Mouse (Mus musculus) heart, embryonic 10.5 days (tissue): ENCODE results near the gene Eef1e1. TPM values are rescaled to one million over a fixed set of nuclear protein-coding genes. Genes with fewer than 3 reads are reported as not detected.
"Not testable (repeated sequence)": the region's sequence is repeated elsewhere in the genome, so short reads cannot be mapped to it uniquely, and the experiment has no call there.

ENCODE experiments used
- DNase-seq: peaks from one replicate; pipeline ENCODE4 v3.0.0-alpha.2; 2017; ENCODE audit warnings: low spot score
- H3K27ac ChIP-seq: fragments of 300-500 bp; sonication (generic); 2 replicates; pipeline ENCODE4 v1.5.1; 2016; ENCODE audit warnings: mild to moderate bottlenecking
- H3K27me3 ChIP-seq: fragments of 300-500 bp; sonication (generic); 2 replicates; pipeline ENCODE4 v1.6.1; 2016; ENCODE audit warnings: mild to moderate bottlenecking; ENCODE audit not compliant: poor library complexity, insufficient read depth, severe bottlenecking
- H3K36me3 ChIP-seq: fragments of 300-500 bp; sonication (generic); 2 replicates; pipeline ENCODE4 v1.6.1; 2016; ENCODE audit warnings: mild to moderate bottlenecking, moderate library complexity
- H3K4me1 ChIP-seq: fragments of 300-500 bp; sonication (generic); 2 replicates; pipeline ENCODE4 v1.6.1; 2016; ENCODE audit warnings: mild to moderate bottlenecking
- H3K4me3 ChIP-seq: fragments of 300-500 bp; sonication (generic); 2 replicates; pipeline ENCODE4 v1.5.1; 2016; ENCODE audit warnings: mild to moderate bottlenecking, moderate library complexity
- H3K9me3 ChIP-seq: fragments of 300-500 bp; sonication (generic); 2 replicates; pipeline ENCODE4 v1.6.1; 2016; ENCODE audit warnings: mild to moderate bottlenecking, moderate library complexity
- WGBS: fragments of 180-500 bp; shearing (Covaris S2); methylation state at CpG from one replicate; pipeline ENCODE4 v1.1.7; 2016; 5-methylcytosine and 5-hydroxymethylcytosine counted together
- polyA plus RNA-seq: library from polyadenylated mRNA; unstranded; fragments of >200 nt; fragmentation: Nextera tagmentation; extraction: Ambion mirVana; gene quantifications from 2 replicates; pipeline ENCODE4 v1.2.1, GENCODE M21; 2016

The Eef1e1 gene
- polyA plus RNA-seq, 1 experiment from 2014 or later, result 64.5 TPM

- H3K4me1 ChIP-seq, result no peaks in the 10 kb centered on the region
- 92% methylated on average over 5 of the region's 5 CpGs for WGBS
- no peaks in the 10 kb centered on the region for H3K9me3 ChIP-seq
- H3K4me3 ChIP-seq, result no peak overlapping the region
- H3K27me3 ChIP-seq, result no peaks in the 10 kb centered on the region
- no peak overlapping the region for H3K27ac ChIP-seq
- no peak for DNase-seq
- H3K36me3 ChIP-seq, result peaks cover 35% of the 10 kb centered on the region
These were observed 17.4 kb downstream of the Eef1e1 start for GRCm38 (mm10) chr13:38641414-38641813.

- Histone ChIP-seq H3K4me3 (no peak overlapping the region), H3K27me3 (no peaks in the 10 kb centered on the region), H3K27ac (no peak overlapping the region), H3K4me1 (no peaks in the 10 kb centered on the region), H3K9me3 (no peaks in the 10 kb centered on the region), H3K36me3 (peaks cover 32% of the 10 kb centered on the region)
- no peak for DNase-seq
- WGBS, result 93% methylated on average over 5 of the region's 5 CpGs
These were observed 17.9 kb downstream of the Eef1e1 start for GRCm38 (mm10) chr13:38640961-38641360.

- peaks cover 11% of the 10 kb centered on the region for H3K36me3 ChIP-seq
- WGBS, result 81% methylated on average over 11 of the region's 11 CpGs
- H3K9me3 ChIP-seq, result no peaks in the 10 kb centered on the region
- no peak overlapping the region for H3K27ac ChIP-seq
- H3K4me1 ChIP-seq, result peaks cover 6% of the 10 kb centered on the region; the same call in 1 of the 2 replicates
- no peak for DNase-seq
- H3K27me3 ChIP-seq, result no peaks in the 10 kb centered on the region
- H3K4me3 ChIP-seq, result no peak overlapping the region
These were observed 20.2 kb downstream of the Eef1e1 start for GRCm38 (mm10) chr13:38638694-38639093.

GRCm38 (mm10) chr13:38634800-38635269 is 24.0 kb downstream of the Eef1e1 start, which contains the start of gene Bloc1s5:
Gene Bloc1s5 (minus strand): TSS chr13:38635109.
- WGBS, result under 1% methylated on average over 44 of the region's 44 CpGs
- no peaks in the 10 kb centered on the region for H3K27me3 ChIP-seq
- no peaks in the 10 kb centered on the region for H3K9me3 ChIP-seq
- H3K4me3 ChIP-seq, result peak within 1 kb of the TSS; percentile 78
- peak; percentile 97 for DNase-seq
- peak within 1 kb of the TSS; percentile 92 for H3K27ac ChIP-seq
- H3K36me3 ChIP-seq, result peaks cover 7% of the 10 kb centered on the region; the same call in 1 of the 2 replicates
- peaks cover 6% of the 10 kb centered on the region; the same call in 1 of the 2 replicates for H3K4me1 ChIP-seq

- Histone ChIP-seq H3K9me3 (no peaks in the 10 kb centered on the region), H3K27me3 (no peaks in the 10 kb centered on the region), H3K36me3 (peaks cover 7% of the 10 kb centered on the region; the same call in 1 of the 2 replicates), H3K4me1 (peaks cover 6% of the 10 kb centered on the region; the same call in 1 of the 2 replicates), H3K4me3 (peak overlapping the region; percentile 78), H3K27ac (peak overlapping the region; percentile 92)
- no peak for DNase-seq
- 1% methylated on average over 19 of the region's 19 CpGs for WGBS
These were observed 24.5 kb downstream of the Eef1e1 start for GRCm38 (mm10) chr13:38634256-38634799.

- Histone ChIP-seq H3K36me3 (peaks cover 10% of the 10 kb centered on the region; the same call in 1 of the 2 replicates), H3K9me3 (no peaks in the 10 kb centered on the region), H3K4me3 (peak overlapping the region; percentile 78; the same call in 1 of the 2 replicates), H3K27ac (no peak overlapping the region), H3K4me1 (peaks cover 6% of the 10 kb centered on the region; the same call in 1 of the 2 replicates), H3K27me3 (no peaks in the 10 kb centered on the region)
- WGBS, result 96% methylated on average over 6 of the region's 6 CpGs
- no peak for DNase-seq
These were observed 25.4 kb downstream of the Eef1e1 start for GRCm38 (mm10) chr13:38633287-38634000.

- no peaks in the 10 kb centered on the region for H3K27me3 ChIP-seq
- no peak overlapping the region for H3K27ac ChIP-seq
- WGBS, result 67% methylated on average over 6 of the region's 6 CpGs
- H3K9me3 ChIP-seq, result no peaks in the 10 kb centered on the region
- H3K4me3 ChIP-seq, result no peak overlapping the region
- peaks cover 10% of the 10 kb centered on the region; the same call in 1 of the 2 replicates for H3K36me3 ChIP-seq
- DNase-seq, result no peak
- H3K4me1 ChIP-seq, result peaks cover 6% of the 10 kb centered on the region; the same call in 1 of the 2 replicates
These were observed 26.3 kb downstream of the Eef1e1 start for GRCm38 (mm10) chr13:38632556-38632955.

- Histone ChIP-seq H3K27ac (no peak overlapping the region), H3K4me3 (no peak overlapping the region), H3K4me1 (peaks cover 5% of the 10 kb centered on the region; the same call in 1 of the 2 replicates), H3K27me3 (no peaks in the 10 kb centered on the region), H3K36me3 (peaks cover 29% of the 10 kb centered on the region; the same call in 1 of the 2 replicates), H3K9me3 (no peaks in the 10 kb centered on the region)
- no peak for DNase-seq
- 34% methylated on average over 6 of the region's 6 CpGs for WGBS
These were observed 32.7 kb downstream of the Eef1e1 start for GRCm38 (mm10) chr13:38626229-38626525.

- no peaks in the 10 kb centered on the region for H3K9me3 ChIP-seq
- H3K27ac ChIP-seq, result no peak overlapping the region
- H3K27me3 ChIP-seq, result no peaks in the 10 kb centered on the region
- H3K36me3 ChIP-seq, result peaks cover 30% of the 10 kb centered on the region; the same call in 1 of the 2 replicates
- WGBS, result 21% methylated on average over 5 of the region's 5 CpGs
- H3K4me3 ChIP-seq, result no peak overlapping the region
- DNase-seq, result no peak
- H3K4me1 ChIP-seq, result peaks cover 5% of the 10 kb centered on the region; the same call in 1 of the 2 replicates
These were observed 33.2 kb downstream of the Eef1e1 start for GRCm38 (mm10) chr13:38625492-38626228.

- no peak overlapping the region for H3K4me3 ChIP-seq
- H3K4me1 ChIP-seq, result peaks cover 5% of the 10 kb centered on the region; the same call in 1 of the 2 replicates
- no peaks in the 10 kb centered on the region for H3K27me3 ChIP-seq
- H3K36me3 ChIP-seq, result peaks cover 24% of the 10 kb centered on the region; the same call in 1 of the 2 replicates
- H3K27ac ChIP-seq, result no peak overlapping the region
- 81% methylated on average over 8 of the region's 8 CpGs for WGBS
- no peak for DNase-seq
- no peaks in the 10 kb centered on the region for H3K9me3 ChIP-seq
These were observed 34.5 kb downstream of the Eef1e1 start for GRCm38 (mm10) chr13:38624292-38624902.

GRCm38 (mm10) chr13:38623296-38623695 is 35.6 kb downstream of the Eef1e1 start:
- DNase-seq, result no peak
- Histone ChIP-seq H3K36me3 (peaks cover 24% of the 10 kb centered on the region), H3K9me3 (no peaks in the 10 kb centered on the region), H3K4me3 (no peak overlapping the region), H3K4me1 (peaks cover 5% of the 10 kb centered on the region; the same call in 1 of the 2 replicates), H3K27ac (no peak overlapping the region), H3K27me3 (no peaks in the 10 kb centered on the region)
- WGBS, result 78% methylated on average over 5 of the region's 5 CpGs

- 57% methylated on average over 4 of the region's 4 CpGs for WGBS
- not testable (repeated sequence) for H3K27ac ChIP-seq, DNase-seq, H3K4me3 ChIP-seq, H3K9me3 ChIP-seq, H3K27me3 ChIP-seq, H3K4me1 ChIP-seq
- H3K36me3 ChIP-seq, result peaks cover 14% of the 10 kb centered on the region
These were observed 40.7 kb downstream of the Eef1e1 start for GRCm38 (mm10) chr13:38618001-38618630.
